Mouse (Mus musculus) liver, adult 2 months (tissue): ENCODE results near the gene Bub3.

Experiments used
- CTCF ChIP-seq: fragments of 200-500 bp; IDR thresholded peaks from 2 replicates; pipeline ENCODE4 v1.5.1; 2011; ENCODE audit warnings: low read depth, low read length, control low read depth
- POLR2A ChIP-seq: fragments of 200-500 bp; IDR thresholded peaks from 2 replicates; pipeline ENCODE4 v1.6.1; 2011; ENCODE audit warnings: low read length, control low read depth; ENCODE audit not compliant: insufficient read depth; ENCODE audit errors: extremely low read depth

GRCm38 (mm10) chr7:131597779-131598482 is 37.9 kb downstream of the Bub3 start:
- TF ChIP-seq POLR2A (no peak), CTCF (no peak)
